Mouse (Mus musculus) olfactory bulb, adult 2 months (tissue): ENCODE data around the gene Ccdc62. TPM values are rescaled to one million over a fixed set of nuclear protein-coding genes. Genes with fewer than 3 reads are reported as not detected.

Experiments
- H3K27ac ChIP-seq: fragments of 200-500 bp; 2 replicates; pipeline ENCODE4 v1.5.1; 2012; ENCODE audit warnings: low read depth, low read length; ENCODE audit not compliant: insufficient read depth
- H3K4me1 ChIP-seq: fragments of 200-500 bp; 2 replicates; pipeline ENCODE4 v1.6.1; 2012; ENCODE audit warnings: low read length; ENCODE audit not compliant: control insufficient read depth, insufficient read depth
- H3K4me3 ChIP-seq: fragments of 200-500 bp; 2 replicates; pipeline ENCODE4 v1.5.1; 2012; ENCODE audit warnings: mild to moderate bottlenecking, low read depth, low read length, moderate library complexity; ENCODE audit not compliant: insufficient read depth
- CTCF ChIP-seq: fragments of 200-500 bp; IDR thresholded peaks from 2 replicates; pipeline ENCODE4 v1.5.1; 2012; ENCODE audit warnings: low read depth, mild to moderate bottlenecking, low read length, moderate library complexity; ENCODE audit not compliant: insufficient read depth
- POLR2A ChIP-seq: fragments of 200-500 bp; IDR thresholded peaks from 2 replicates; pipeline ENCODE4 v1.6.1; 2012; ENCODE audit warnings: mild to moderate bottlenecking, low read depth, low read length, moderate library complexity; ENCODE audit not compliant: insufficient read depth
- WGBS: fragments of 180-500 bp; shearing (Covaris S2); methylation state at CpG from one replicate; pipeline ENCODE4 v1.1.7; 2018; 5-methylcytosine and 5-hydroxymethylcytosine counted together
- polyA plus RNA-seq: library from polyadenylated mRNA; stranded (reverse); fragments of >200 nt; gene quantifications from 2 replicates; pipeline ENCODE4 v1.2.4, GENCODE M21; 2012; ENCODE audit warnings: low replicate concordance; ENCODE audit not compliant: missing spikeins, insufficient read depth, insufficient read length

Ccdc62 gene
- polyA plus RNA-seq, 1 experiment: not detected

GRCm38 (mm10) chr5:123931131-123931530 lies 652 bp downstream of the Ccdc62 start:
- WGBS: 47% methylated on average over 13 of the region's 13 CpGs
- Histone ChIP-seq H3K4me3 (peak overlapping the region; percentile 100), H3K4me1 (peaks cover 4% of the 10 kb centered on the region), H3K27ac (no peak overlapping the region)
- TF ChIP-seq CTCF (no peak), POLR2A (no peak)

DNA sequence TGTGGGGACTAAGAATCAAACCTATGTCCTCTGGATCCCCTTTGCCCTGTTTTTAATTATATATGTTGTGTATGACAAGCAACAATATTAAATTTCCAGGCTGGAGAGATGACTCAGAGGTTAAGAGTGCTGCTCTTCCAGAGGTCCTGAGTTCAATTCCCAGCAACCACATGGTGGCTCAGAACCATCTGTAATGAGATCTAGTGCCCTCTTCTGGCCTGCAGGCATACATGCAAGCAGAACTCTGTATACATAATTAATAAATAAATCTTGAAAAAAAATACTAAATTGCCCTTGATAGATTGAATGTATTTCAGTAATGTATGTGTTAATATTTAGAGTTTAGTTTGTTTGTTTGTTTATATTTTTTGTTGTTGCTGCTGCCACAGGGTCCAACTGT lies 2.4 kb downstream of the Ccdc62 start:
- H3K27ac ChIP-seq: no peak overlapping the region

GRCm38 (mm10) chr5:123933556-123933955 lies 3.1 kb downstream of the Ccdc62 start:
- TF ChIP-seq POLR2A: no peak
- no peak for TF ChIP-seq CTCF
- WGBS: 91% methylated on average over 12 of the region's 12 CpGs

More for the DNA sequence above, 2.4 kb downstream of the Ccdc62 start:
- Histone ChIP-seq H3K4me3 (no peak overlapping the region), H3K4me1 (peaks cover 4% of the 10 kb centered on the region)
- TF ChIP-seq CTCF (no peak), POLR2A (no peak)

GRCm38 (mm10) chr5:123933957-123934591 lies 3.6 kb downstream of the Ccdc62 start:
- H3K27ac ChIP-seq: no peak overlapping the region
- H3K4me3 ChIP-seq: no peak overlapping the region
- peaks cover 4% of the 10 kb centered on the region for H3K4me1 ChIP-seq
- WGBS: 49% methylated on average over 18 of the region's 18 CpGs
- TF ChIP-seq POLR2A (no peak), CTCF (no peak)

More at GRCm38 (mm10) chr5:123933556-123933955, 3.1 kb downstream of the Ccdc62 start:
- H3K4me1 ChIP-seq: peaks cover 4% of the 10 kb centered on the region
- no peak overlapping the region for H3K4me3 ChIP-seq
- H3K27ac ChIP-seq: no peak overlapping the region

GRCm38 (mm10) chr5:123935931-123936330 lies 5.5 kb downstream of the Ccdc62 start:
- TF ChIP-seq CTCF: no peak
- no peak for TF ChIP-seq POLR2A
- H3K4me1 ChIP-seq: peaks cover 2% of the 10 kb centered on the region
- no peak overlapping the region for H3K4me3 ChIP-seq
- no peak overlapping the region for H3K27ac ChIP-seq
- WGBS: 88% methylated on average over 5 of the region's 5 CpGs

- Histone ChIP-seq H3K4me1 (no peaks in the 10 kb centered on the region), H3K4me3 (no peak overlapping the region), H3K27ac (no peak overlapping the region)
- TF ChIP-seq POLR2A: no peak
- TF ChIP-seq CTCF: no peak
- 90% methylated on average over 5 of the region's 5 CpGs for WGBS
These were observed 8.0 kb downstream of the Ccdc62 start for GRCm38 (mm10) chr5:123938479-123938878.

GRCm38 (mm10) chr5:123946546-123946945 lies 16.1 kb downstream of the Ccdc62 start:
- Histone ChIP-seq H3K4me3 (no peak overlapping the region), H3K27ac (no peak overlapping the region), H3K4me1 (peaks cover 2% of the 10 kb centered on the region; the same call in 1 of the 2 replicates)
- whole genome bisulfite sequencing: 58% methylated on average over 4 of the region's 4 CpGs
- TF ChIP-seq POLR2A (no peak), CTCF (no peak)

DNA sequence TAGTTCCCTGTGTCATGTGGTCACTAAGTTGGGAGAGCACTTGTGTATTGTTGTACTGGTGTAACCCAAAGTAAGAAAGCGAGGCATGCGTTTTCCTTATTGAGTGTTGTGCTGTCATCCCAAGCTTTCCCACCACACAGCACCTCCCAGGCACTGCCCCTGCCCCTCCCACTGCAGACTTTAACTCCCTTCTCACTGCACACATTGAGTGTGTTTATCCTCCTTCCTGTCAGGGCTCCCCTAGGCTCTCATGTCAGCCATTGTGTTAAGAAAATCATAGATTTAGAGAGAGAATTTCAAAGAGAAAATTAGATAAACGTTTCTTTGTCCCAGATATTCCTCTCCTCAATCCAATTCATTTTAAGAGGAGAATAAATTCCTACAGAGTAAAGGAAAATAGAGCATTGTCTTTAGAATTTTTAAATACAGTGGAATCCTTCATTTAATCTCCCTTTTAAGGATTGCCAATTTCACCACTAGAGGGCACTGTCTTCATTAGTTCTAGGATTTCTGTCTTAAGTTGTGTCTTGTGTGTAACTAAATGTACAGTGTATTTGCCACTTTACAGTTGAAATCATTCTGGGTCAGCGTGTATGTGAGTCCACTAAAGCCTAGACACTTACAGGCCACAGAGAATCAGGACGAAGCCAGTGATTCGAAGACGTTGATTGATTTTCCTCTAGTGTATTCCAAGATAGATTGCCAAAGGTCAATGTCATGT lies 16.7 kb downstream of the Ccdc62 start:
- H3K4me1 ChIP-seq: peaks cover 2% of the 10 kb centered on the region; the same call in 1 of the 2 replicates
- 45% methylated on average over 7 of the region's 7 CpGs for WGBS
- no peak overlapping the region for H3K27ac ChIP-seq
- H3K4me3 ChIP-seq: no peak overlapping the region
- TF ChIP-seq POLR2A: no peak
- TF ChIP-seq CTCF: no peak

GRCm38 (mm10) chr5:123952365-123953045 lies 22.0 kb downstream of the Ccdc62 start:
- 0 out of 2 replicates have a peak overlapping the region, but pooled peaks have one; percentile 40 for H3K27ac ChIP-seq
- 23% methylated on average over 5 of the region's 5 CpGs for WGBS
- no peak overlapping the region for H3K4me3 ChIP-seq
- H3K4me1 ChIP-seq: peaks cover 5% of the 10 kb centered on the region
- no peak for TF ChIP-seq CTCF
